Mouse (Mus musculus): ENCODE results near the gene Ide.

DNA sequence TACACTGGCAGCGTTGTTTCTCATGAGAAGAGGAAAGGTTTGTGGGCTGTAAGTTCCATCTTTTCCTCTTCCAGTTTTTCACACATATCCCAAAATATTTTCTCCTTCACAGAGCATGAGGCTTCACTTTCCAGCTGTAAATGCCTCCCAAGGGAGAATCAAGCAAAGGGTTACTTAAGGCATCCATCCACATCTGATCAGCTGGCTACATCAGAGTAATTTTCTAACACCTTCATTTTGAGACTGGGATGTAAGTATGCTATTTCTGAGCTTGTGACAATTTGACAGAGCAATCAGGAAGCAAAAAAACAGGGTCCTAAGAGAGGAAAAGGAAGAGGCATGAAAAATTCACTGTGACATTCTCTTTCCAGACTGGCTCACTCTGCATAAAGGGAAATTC, 55.9 kb downstream of the Ide start:
- no peak for TF ChIP-seq CTCF (conservative IDR thresholded peaks at IDR 0.05; ENCODE audit: insufficient read depth, insufficient read length, low read depth, low read length)
- TF ChIP-seq POLR2A (IDR thresholded peaks at IDR 0.05; ENCODE audit: low read depth, low read length): no peak
